Mouse (Mus musculus) mammary gland, adult 2 months (tissue): ENCODE measurements around the gene Ap2b1. TPM values are rescaled to one million over a fixed set of nuclear protein-coding genes. Genes with fewer than 3 reads are reported as not detected.

Experiments
- polyA plus RNA-seq: library from polyadenylated mRNA; depleted of rRNA; stranded (reverse); fragments of >200 nt; gene quantifications from 2 replicates; pipeline ENCODE4 v1.2.3, GENCODE M21; 2012; ENCODE audit warnings: low replicate concordance; rRNA removed

Ap2b1 gene
- 26.6 and 43.4 TPM in 2 replicates for polyA plus RNA-seq

DNA sequence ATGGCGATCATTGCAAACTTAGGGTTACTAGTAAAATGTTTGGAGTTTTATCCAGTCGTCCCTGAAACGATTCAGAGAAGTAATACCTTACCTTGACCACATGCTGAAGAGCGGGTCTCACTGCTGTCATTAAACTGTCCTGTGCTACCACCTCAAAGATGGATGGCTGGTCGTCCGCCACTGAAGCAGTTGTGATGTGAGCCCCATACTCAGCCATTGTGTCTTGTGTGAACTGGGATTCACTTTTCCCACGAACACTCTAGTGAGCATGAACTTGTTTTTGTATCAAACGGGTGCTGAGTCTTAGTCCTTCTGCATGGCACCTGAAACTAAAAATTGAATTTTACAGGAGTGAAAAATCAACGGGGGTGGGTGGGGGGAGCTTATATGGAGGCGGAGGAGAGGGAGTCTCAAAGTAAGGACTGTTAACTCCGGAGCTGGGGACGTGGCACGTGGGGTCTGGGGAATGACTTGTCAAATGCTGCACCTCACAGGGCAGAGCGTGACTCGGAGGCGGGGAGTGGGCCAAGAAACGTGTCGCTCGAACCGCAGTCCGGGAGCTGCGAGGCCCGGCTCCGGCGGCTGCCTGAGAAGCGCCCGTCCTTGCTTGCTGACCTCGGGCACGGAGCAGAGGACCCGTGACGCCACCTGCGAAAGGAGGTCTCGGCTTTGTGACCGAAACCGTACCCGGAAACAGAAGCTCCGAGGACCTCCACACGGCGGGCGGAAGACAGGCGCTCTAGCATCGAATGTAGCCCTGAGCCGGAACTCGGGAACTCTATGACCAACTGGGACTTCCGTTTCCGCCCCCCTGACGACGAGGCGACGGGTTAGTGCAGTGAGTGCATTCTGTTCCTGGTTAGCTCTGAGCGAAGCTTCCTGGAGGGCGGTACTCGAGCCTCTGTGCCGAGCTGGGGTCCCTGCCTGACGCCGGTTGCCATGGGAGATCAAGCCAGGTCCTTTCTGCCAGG, at the start of gene Ap2b1:
Ap2b1 (plus strand) TSS at position 800 of the 971 bp plus-strand sequence.

GRCm38 (mm10) chr11:83286566-83286965, 12.3 kb upstream of the Ap2b1 start, which contains the start of gene Slfn14:
Slfn14 (minus strand) TSS chr11:83286726.

DNA sequence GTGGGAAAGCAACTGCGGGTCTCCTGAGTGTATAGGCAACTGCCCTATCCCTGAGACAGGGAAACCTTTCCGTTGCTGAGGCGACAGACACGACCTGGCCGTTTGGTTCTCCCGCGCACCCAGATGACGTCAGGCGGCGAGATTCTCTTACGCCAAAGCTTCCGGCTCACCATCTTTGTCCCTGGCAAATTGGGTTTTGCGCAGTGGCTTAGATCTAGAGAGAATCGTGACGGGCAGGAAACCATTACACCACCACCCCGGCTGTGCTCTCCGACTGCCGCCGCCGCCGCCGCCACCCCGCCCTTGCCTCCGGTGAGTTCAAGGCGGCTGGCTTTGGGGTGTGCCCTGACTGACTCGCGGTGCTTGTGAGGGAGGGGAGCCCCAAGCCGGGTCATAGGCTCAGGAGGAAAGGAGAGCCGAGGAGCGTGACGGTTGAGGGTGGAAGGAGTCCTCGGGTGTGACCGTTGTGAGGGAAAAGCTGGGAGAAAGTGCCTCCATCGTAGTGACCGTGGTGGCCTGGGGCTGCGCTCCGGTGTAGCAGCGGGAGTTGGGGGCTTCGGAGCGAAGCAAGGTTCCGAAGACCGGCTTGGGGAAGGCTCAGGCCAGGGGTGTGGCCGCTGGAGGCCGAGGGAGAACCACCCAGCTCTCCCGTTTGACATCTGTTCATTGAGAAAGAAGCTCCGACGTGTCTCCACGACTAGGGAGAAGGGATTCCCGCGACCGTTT, 3.9 kb downstream of the Ap2b1 start, which contains the start of gene Pex12:
Pex12 (minus strand) TSS at position 61 of the 726 bp plus-strand sequence.

GRCm38 (mm10) chr11:83409087-83409754, 110.4 kb downstream of the Ap2b1 start, which contains the start of gene Rasl10b:
Rasl10b (plus strand) TSS chr11:83409137.

GRCm38 (mm10) chr11:83429355-83429754, 130.5 kb downstream of the Ap2b1 start, which contains the start of gene Gas2l2:
Gas2l2 (minus strand) TSS chr11:83429455.

GRCm38 (mm10) chr11:83437377-83437776, 138.6 kb downstream of the Ap2b1 start, which contains the start of gene 1700020L24Rik:
1700020L24Rik (plus strand) TSS chr11:83437677.

Other genes with a start within 250 kb of the Ap2b1 start
- 16.3 and 18.4 TPM in 2 replicates for gene Slfn2, start 233.9 kb upstream of the Ap2b1 start, polyA plus RNA-seq
- 11.5 and 11.9 TPM in 2 replicates for gene Slfn1, start 182.2 kb upstream of the Ap2b1 start, polyA plus RNA-seq
- 0.20 and 1.0 TPM in 2 replicates for gene Slfn4, start 123.8 kb upstream of the Ap2b1 start, polyA plus RNA-seq
- gene Slfn3, start 107.7 kb upstream of the Ap2b1 start, polyA plus RNA-seq = 0.33 and 1.1 TPM in 2 replicates
- gene Slfn14, start 12.3 kb upstream of the Ap2b1 start, polyA plus RNA-seq = not detected in 2 replicates
- gene Pex12, start 3.6 kb downstream of the Ap2b1 start, polyA plus RNA-seq = 9.1 and 11.3 TPM in 2 replicates
- 0.68 and 0.70 TPM in 2 replicates for gene Rasl10b, start 110.1 kb downstream of the Ap2b1 start, polyA plus RNA-seq
- 0.04 TPM in 1 of 2 replicates, not detected in the other for gene Gas2l2, start 130.4 kb downstream of the Ap2b1 start, polyA plus RNA-seq
- gene 1700020L24Rik, start 138.7 kb downstream of the Ap2b1 start, polyA plus RNA-seq = 2.4 and 3.0 TPM in 2 replicates
- 16.7 and 33.4 TPM in 2 replicates for gene Mmp28, start 164.0 kb downstream of the Ap2b1 start, polyA plus RNA-seq
- gene Taf15, start 174.1 kb downstream of the Ap2b1 start, polyA plus RNA-seq = 4.1 and 5.1 TPM in 2 replicates
- 0.19 TPM in 2 replicates for gene Heatr9, start 223.2 kb downstream of the Ap2b1 start, polyA plus RNA-seq
- 640 and 1,485 TPM in 2 replicates for gene Ccl5, start 231.5 kb downstream of the Ap2b1 start, polyA plus RNA-seq